ENCODE assay signal across 33 mouse cellular contexts in genomic region chrX:114955066-114955465, GRCm38 (mm10). TPM values are rescaled to one million over a fixed set of nuclear protein-coding genes. Genes with fewer than 3 reads are reported as not detected.
DNase-seq lines count a peak whose midpoint lies in the region; ATAC-seq and TF ChIP-seq lines count a peak whose summit lies in the region.
"Had no signal": no experiment of that assay in that cellular context is flagged by ENCODE, and none has a peak within 500 bp of the region (broad histone marks: within the 10 kb centered on the region; RNA-seq: fewer than 3 reads in every experiment).

No protein-coding gene starts in this region.

- H3K4me2 ChIP-seq in heart, embryonic 15.5 days: no peak overlapping the region
- no peak overlapping the region for H3K4me2 ChIP-seq in heart, embryonic 12.5 days
- H3K4me2 ChIP-seq: embryonic facial prominence, embryonic 13.5 days; forebrain, embryonic 12.5 days; forebrain, embryonic 15.5 days; hindbrain, embryonic 14.5 days had no signal

- H3K9me3 ChIP-seq in heart, embryonic 15.5 days (replicated peaks): no peaks in the 10 kb centered on the region
- H3K9me3 ChIP-seq in heart, embryonic 12.5 days (replicated peaks): 0 out of 2 replicates have a peak, but pooled peaks cover 3% of the 10 kb centered on the region
- no peaks in the 10 kb centered on the region for H3K9me3 ChIP-seq in ES-E14 (ENCODE audit: control insufficient read depth, insufficient read depth, low read depth, low read length)
- H3K9me3 ChIP-seq: embryonic facial prominence, embryonic 10.5 days; embryonic facial prominence, embryonic 13.5 days; forebrain, embryonic 12.5 days; forebrain, embryonic 15.5 days; G1E had no signal

- ATAC-seq in heart, embryonic 15.5 days (replicated peaks; ENCODE audit: insufficient number of reproducible peaks, insufficient read depth, low FRiP score, low read depth): no peak
- ATAC-seq in heart, embryonic 12.5 days (ENCODE audit: insufficient number of reproducible peaks, low FRiP score): no peak
- ATAC-seq: CD4-positive, CD25-positive, alpha-beta regulatory T cell, adult 4 months; forebrain, embryonic 15.5 days; hindbrain, postnatal 0 days; inflammation-experienced regulatory T-cells, adult 6 months; intestine, embryonic 16.5 days had no signal

- H3K27me3 ChIP-seq in heart, embryonic 15.5 days: no peaks in the 10 kb centered on the region
- H3K27me3 ChIP-seq in heart, embryonic 12.5 days (replicated peaks): no peaks in the 10 kb centered on the region
- H3K27me3 ChIP-seq: embryonic facial prominence, embryonic 13.5 days; forebrain, embryonic 12.5 days; forebrain, embryonic 15.5 days had no signal

- H3K4me1 ChIP-seq in heart, embryonic 15.5 days (replicated peaks): no peaks in the 10 kb centered on the region
- no peaks in the 10 kb centered on the region for H3K4me1 ChIP-seq in heart, embryonic 12.5 days (replicated peaks)
- no peaks in the 10 kb centered on the region for H3K4me1 ChIP-seq in ES-E14 (ENCODE audit: control insufficient read depth in 2 of 2, insufficient read depth in 2 of 2, low read length in 2 of 2, poor library complexity in 1 of 2)
- H3K4me1 ChIP-seq: embryonic facial prominence, embryonic 10.5 days; embryonic facial prominence, embryonic 13.5 days; forebrain, embryonic 12.5 days; forebrain, embryonic 15.5 days had no signal

- in situ Hi-C loops in ES-E14 (cut with MboI; ENCODE audit: low sequenced_read_pairs in 2 of 2, unreplicated experiment in 2 of 2): no loop called here

- no peaks in the 10 kb centered on the region for H3K36me3 ChIP-seq in heart, embryonic 15.5 days
- H3K36me3 ChIP-seq in heart, embryonic 12.5 days: no peaks in the 10 kb centered on the region
- H3K36me3 ChIP-seq in ES-E14 (ENCODE audit: control insufficient read depth, insufficient read depth, low read length, poor library complexity, severe bottlenecking): no peaks in the 10 kb centered on the region
- H3K36me3 ChIP-seq: embryonic facial prominence, embryonic 10.5 days; embryonic facial prominence, embryonic 13.5 days; forebrain, embryonic 12.5 days; forebrain, embryonic 15.5 days; G1E had no signal

- H3K27ac ChIP-seq in heart, embryonic 15.5 days: peak overlapping the region; percentile 12; the same call in 1 of the 2 replicates
- H3K27ac ChIP-seq in heart, embryonic 12.5 days (ENCODE audit: poor library complexity, severe bottlenecking): no peak overlapping the region
- no peak overlapping the region for H3K27ac ChIP-seq in ES-E14 (ENCODE audit: insufficient read depth, low read depth, low read length, poor library complexity, severe bottlenecking)
- H3K27ac ChIP-seq: embryonic facial prominence, embryonic 10.5 days; embryonic facial prominence, embryonic 13.5 days; forebrain, embryonic 12.5 days; forebrain, embryonic 15.5 days; hindbrain, embryonic 14.5 days; hindbrain, postnatal 0 days had no signal

- peak; percentile 22 for DNase-seq in ES-E14 (ENCODE audit: low read depth, low spot score)
- DNase-seq in R1 (ENCODE audit: low read depth, low spot score): peak; percentile 91
- no peak for DNase-seq in adrenal gland, postnatal 4 days (ENCODE audit: low spot score in 2 of 2)
- DNase-seq in gastrocnemius, postnatal 4 days (ENCODE audit: low spot score in 2 of 2): no peak
- DNase-seq: adrenal gland, postnatal 14 days; cerebellum, adult 18-20 months; cerebellum, adult 9-10 months; cerebellum, postnatal 14 days; gastrocnemius, postnatal 25 days; heart, postnatal 14 days; heart, postnatal 4 days; kidney, adult 18-20 months; kidney, adult 9 months had no signal

- no peak overlapping the region for H3K4me3 ChIP-seq in heart, embryonic 15.5 days
- H3K4me3 ChIP-seq in heart, embryonic 12.5 days: no peak overlapping the region
- H3K4me3 ChIP-seq in ES-E14 (ENCODE audit: insufficient read depth in 1 of 2, low read depth in 1 of 2, low read length in 2 of 2, poor library complexity in 1 of 2, severe bottlenecking in 1 of 2): no peak overlapping the region
- H3K4me3 ChIP-seq: embryonic facial prominence, embryonic 10.5 days; embryonic facial prominence, embryonic 13.5 days; erythroblast, embryonic 14.5 days; forebrain, embryonic 12.5 days; forebrain, embryonic 15.5 days had no signal

- H3K9ac ChIP-seq in heart, embryonic 15.5 days: no peak overlapping the region
- H3K9ac ChIP-seq in heart, embryonic 12.5 days: no peak overlapping the region
- no peak overlapping the region for H3K9ac ChIP-seq in ES-E14 (ENCODE audit: insufficient read depth, low read depth, low read length, poor library complexity, severe bottlenecking)
- H3K9ac ChIP-seq: embryonic facial prominence, embryonic 13.5 days; forebrain, embryonic 12.5 days; forebrain, embryonic 15.5 days; hindbrain, embryonic 14.5 days had no signal

- WGBS in heart, embryonic 15.5 days: 20% methylated on average over 1 of the region's 1 CpGs
- WGBS in heart, embryonic 12.5 days: 9% methylated on average over 1 of the region's 1 CpGs

TF ChIP-seq in ES-E14, 5 proteins besides CTCF, POLR2A, EP300 and RAD21:
- TF ChIP-seq ZNF384 (IDR thresholded peaks at IDR 0.05; ENCODE audit: low read depth, low read length) (no peak), ZC3H11A (IDR thresholded peaks at IDR 0.05; ENCODE audit: borderline replicate concordance, low read depth, low read length) (no peak), HCFC1 (IDR thresholded peaks at IDR 0.05; ENCODE audit: borderline replicate concordance, insufficient read depth, low read length) (no peak), CHD2 (IDR thresholded peaks at IDR 0.05; ENCODE audit: low read depth, low read length) (no peak), MAFK (IDR thresholded peaks at IDR 0.05; ENCODE audit: insufficient read depth, low read depth, low read length) (no peak)

RNA-seq across cellular contexts. Expression of gene Ube2dnl2, which starts 47.7 kb away (rescaled TPM):
- not detected in 2 replicates for polyA plus RNA-seq in heart, embryonic 15.5 days (2015; fragmentation: Nextera tagmentation; extraction: Ambion mirVana)
- polyA plus RNA-seq in heart, embryonic 12.5 days (2016; fragmentation: Nextera tagmentation; extraction: Ambion mirVana): not detected in 2 replicates
- total RNA-seq in ES-E14 (2012; rRNA removed): not detected in 2 replicates
- total RNA-seq in adrenal gland, postnatal 4 days (2021): not detected
- not detected for total RNA-seq in gastrocnemius, postnatal 4 days (2021)
- total RNA-seq: adrenal gland, adult 18-20 months; adrenal gland, postnatal 14 days; G1E; gastrocnemius, adult 8-10 months; gastrocnemius, postnatal 25 days; granulocyte monocyte progenitor cell, adult 5-6 weeks; heart, adult 8-10 months; heart, postnatal 14 days; heart, postnatal 4 days; hindbrain, postnatal 0 days had no signal
- polyA plus RNA-seq: C2C12; CD4-positive, CD25-positive, alpha-beta regulatory T cell, adult 4 months; embryonic facial prominence, embryonic 10.5 days; embryonic facial prominence, embryonic 13.5 days; forebrain, embryonic 12.5 days; forebrain, embryonic 15.5 days; G1E; hindbrain, embryonic 11.5 days; hindbrain, embryonic 14.5 days; hindbrain, postnatal 0 days; inflammation-experienced regulatory T-cells, adult 6 months; intestine, embryonic 16.5 days had no signal

RNA-seq across cellular contexts. Expression of gene Ube2dnl1, which starts 50.3 kb away (rescaled TPM):
- polyA plus RNA-seq in heart, embryonic 15.5 days (2015; fragmentation: Nextera tagmentation; extraction: Ambion mirVana): not detected in 2 replicates
- polyA plus RNA-seq in heart, embryonic 12.5 days (2016; fragmentation: Nextera tagmentation; extraction: Ambion mirVana): not detected in 2 replicates
- 0.79 and 1.3 TPM in 2 replicates for total RNA-seq in ES-E14 (2012; rRNA removed)
- total RNA-seq in adrenal gland, postnatal 4 days (2021): not detected
- not detected for total RNA-seq in gastrocnemius, postnatal 4 days (2021)
- total RNA-seq: adrenal gland, adult 18-20 months; adrenal gland, postnatal 14 days; G1E; gastrocnemius, adult 8-10 months; gastrocnemius, postnatal 25 days; granulocyte monocyte progenitor cell, adult 5-6 weeks; heart, adult 8-10 months; heart, postnatal 14 days; heart, postnatal 4 days; hindbrain, postnatal 0 days had no signal
- polyA plus RNA-seq: C2C12; CD4-positive, CD25-positive, alpha-beta regulatory T cell, adult 4 months; embryonic facial prominence, embryonic 10.5 days; embryonic facial prominence, embryonic 13.5 days; erythroblast, embryonic 14.5 days; forebrain, embryonic 12.5 days; forebrain, embryonic 15.5 days; G1E; heart, embryonic 14.5 days; hindbrain, embryonic 11.5 days; hindbrain, embryonic 14.5 days; hindbrain, postnatal 0 days; inflammation-experienced regulatory T-cells, adult 6 months; intestine, embryonic 16.5 days had no signal

Comparison
In these comparisons a context has a peak if more than half of its experiments do, and no peak if none do; other contexts are left out.
1. DNase-seq: peak in ES-E14 (single experiment) and R1 (single experiment); none in adrenal gland, postnatal 4 days (0 of 2) and gastrocnemius, postnatal 4 days (0 of 2).